Comparison of ENCODE assay signal across 25 mouse cellular contexts in the genomic region with DNA sequence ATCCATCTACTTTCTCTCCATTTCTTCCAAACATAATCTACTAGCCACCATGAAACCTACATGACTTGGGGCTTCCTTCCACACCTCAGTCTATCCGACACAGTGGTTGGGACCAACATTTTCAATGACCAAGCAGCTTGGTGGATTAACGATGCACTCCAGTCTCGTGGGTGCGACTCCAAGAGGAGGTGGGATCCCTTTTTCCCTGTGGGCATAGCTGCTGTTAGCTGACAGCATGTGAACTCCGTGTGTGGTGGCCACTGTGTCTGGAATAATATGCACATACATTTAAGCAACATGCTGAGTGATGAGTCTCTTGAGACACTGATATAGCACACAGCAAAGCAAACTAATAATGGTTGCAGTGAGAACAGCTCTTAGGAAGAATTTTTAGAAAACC.
"Had no signal": no experiment of that assay in that cellular context is flagged by ENCODE, and none has a peak within 500 bp of the region (broad histone marks: within the 10 kb centered on the region; RNA-seq: fewer than 3 reads in every experiment).

No protein-coding gene starts in this region.

- DNase-seq: cerebellum, adult 2 months; cerebellum, adult 8-10 months; cerebellum, adult 9-10 months; cerebellum, adult 9-11 months; cerebellum, postnatal 10 days; cerebellum, postnatal 14 days; cerebellum, postnatal 25 days; cerebellum, postnatal 36 days; embryo, embryonic 11 days; forebrain, postnatal 0 days; gastrocnemius, adult 2 months; gastrocnemius, postnatal 10 days; gastrocnemius, postnatal 14 days; gastrocnemius, postnatal 25 days; gastrocnemius, postnatal 36 days; heart, adult 2 months had no signal

- H3K27me3 ChIP-seq: embryonic facial prominence, embryonic 12.5 days; embryonic facial prominence, embryonic 13.5 days; embryonic facial prominence, embryonic 15.5 days; forebrain, embryonic 12.5 days; forebrain, embryonic 13.5 days; forebrain, embryonic 15.5 days had no signal

- H3K27ac ChIP-seq: embryonic facial prominence, embryonic 10.5 days; embryonic facial prominence, embryonic 12.5 days; embryonic facial prominence, embryonic 13.5 days; embryonic facial prominence, embryonic 15.5 days; forebrain, embryonic 10.5 days; forebrain, embryonic 12.5 days; forebrain, embryonic 13.5 days; forebrain, embryonic 15.5 days; gastrocnemius, adult 2 months; heart, adult 2 months had no signal

- H3K36me3 ChIP-seq: embryonic facial prominence, embryonic 10.5 days; embryonic facial prominence, embryonic 12.5 days; embryonic facial prominence, embryonic 13.5 days; embryonic facial prominence, embryonic 15.5 days; forebrain, embryonic 10.5 days; forebrain, embryonic 12.5 days; forebrain, embryonic 15.5 days had no signal

- H3K4me3 ChIP-seq: embryonic facial prominence, embryonic 10.5 days; embryonic facial prominence, embryonic 12.5 days; embryonic facial prominence, embryonic 13.5 days; embryonic facial prominence, embryonic 15.5 days; erythroblast, embryonic 14.5 days; forebrain, embryonic 10.5 days; forebrain, embryonic 12.5 days; forebrain, embryonic 13.5 days; forebrain, embryonic 15.5 days; gastrocnemius, adult 2 months; heart, adult 2 months had no signal

- H3K9me3 ChIP-seq: embryonic facial prominence, embryonic 10.5 days; embryonic facial prominence, embryonic 12.5 days; embryonic facial prominence, embryonic 13.5 days; embryonic facial prominence, embryonic 15.5 days; forebrain, embryonic 10.5 days; forebrain, embryonic 12.5 days; forebrain, embryonic 13.5 days; forebrain, embryonic 15.5 days had no signal

- H3K4me1 ChIP-seq: embryonic facial prominence, embryonic 10.5 days; embryonic facial prominence, embryonic 12.5 days; embryonic facial prominence, embryonic 13.5 days; embryonic facial prominence, embryonic 15.5 days; forebrain, embryonic 10.5 days; forebrain, embryonic 12.5 days; forebrain, embryonic 13.5 days; forebrain, embryonic 15.5 days had no signal
